Comparison of ENCODE assay signal across 8 mouse cellular contexts in genomic region chr4:54947056-54947990, GRCm38 (mm10). TPM values are rescaled to one million over a fixed set of nuclear protein-coding genes. Genes with fewer than 3 reads are reported as not detected.
DNase-seq lines count a peak whose midpoint lies in the region; ATAC-seq and TF ChIP-seq lines count a peak whose summit lies in the region.

No protein-coding gene starts in this region.

- no peak overlapping the region; the same call in 1 of the 2 replicates for H3K9ac ChIP-seq in lung, postnatal 0 days (replicated peaks; ENCODE audit: low read depth)

- H3K4me1 ChIP-seq in lung, postnatal 0 days (ENCODE audit: insufficient read depth, low read depth, low read length) = peaks cover 9% of the 10 kb centered on the region; the same call in 1 of the 2 replicates
- 0 out of 2 replicates have a peak, but pooled peaks cover 2% of the 10 kb centered on the region for H3K4me1 ChIP-seq in small intestine, adult 2 months (ENCODE audit: control insufficient read depth, insufficient read depth, insufficient read length, low read length)

- peak; percentile 50 for DNase-seq in right cerebral cortex, adult 18-20 months
- DNase-seq in right cerebral cortex, postnatal 14 days = no peak
- peak; percentile 12 for DNase-seq in cerebellum, adult 8-10 months
- DNase-seq in kidney, adult 9 months = peak; percentile 48
- peak; percentile 57 for DNase-seq in lung, postnatal 0 days (ENCODE audit: low spot score)

- no peak for TF ChIP-seq POLR2A in small intestine, adult 2 months (IDR thresholded peaks at IDR 0.05; ENCODE audit: low read depth, low read length)

- peak overlapping the region; percentile 96 for H3K4me2 ChIP-seq in lung, postnatal 0 days (replicated peaks; ENCODE audit: low read depth, low read length)

- WGBS in lung, postnatal 0 days = 1% methylated on average over 29 of the region's 35 CpGs
- WGBS in small intestine, adult 2 months = under 1% methylated on average over 35 of the region's 35 CpGs

- H3K27me3 ChIP-seq in lung, postnatal 0 days (replicated peaks; ENCODE audit: insufficient read depth, low read length) = 0 out of 2 replicates have a peak, but pooled peaks cover 4% of the 10 kb centered on the region
- H3K27me3 ChIP-seq in small intestine, adult 2 months (ENCODE audit: control insufficient read depth, insufficient read depth, low read length) = no peaks in the 10 kb centered on the region

- peak; percentile 36 for TF ChIP-seq CTCF in lung, postnatal 0 days (IDR thresholded peaks at IDR 0.05)
- TF ChIP-seq CTCF in small intestine, adult 2 months (IDR thresholded peaks at IDR 0.05; ENCODE audit: extremely low read depth, insufficient read length, insufficient replicate concordance, low read depth, low read length) = peak; percentile 14; the same call in 1 of the 2 replicates

- peak overlapping the region; percentile 50 for H3K4me3 ChIP-seq in lung, postnatal 0 days (ENCODE audit: low read depth, low read length)
- peak overlapping the region; percentile 89 for H3K4me3 ChIP-seq in small intestine, adult 2 months (ENCODE audit: low read depth, low read length)

- TF ChIP-seq EP300 in lung, postnatal 0 days (IDR thresholded peaks at IDR 0.05) = no peak

- H3K9me3 ChIP-seq in lung, postnatal 0 days (ENCODE audit: low read length) = no peaks in the 10 kb centered on the region

- ATAC-seq in frontal cortex, adult (ENCODE audit: low TSS enrichment) = peak; percentile 56
- no peak for ATAC-seq in lung, postnatal 0 days
- no peak for ATAC-seq in granulocyte monocyte progenitor cell, adult 5-6 weeks (replicated peaks; ENCODE audit: poor library complexity, severe bottlenecking)

- peak overlapping the region; percentile 89 for H3K27ac ChIP-seq in lung, postnatal 0 days (ENCODE audit: low read length)
- H3K27ac ChIP-seq in small intestine, adult 2 months (ENCODE audit: insufficient read depth, low read depth, low read length) = peak overlapping the region; percentile 50

- no peaks in the 10 kb centered on the region for H3K36me3 ChIP-seq in lung, postnatal 0 days (ENCODE audit: insufficient read depth, low read length)
- H3K36me3 ChIP-seq in small intestine, adult 2 months (ENCODE audit: control insufficient read depth, insufficient read depth, low read length) = no peaks in the 10 kb centered on the region

RNA-seq across cellular contexts. Expression of gene Zfp462, which starts 2.5 kb away (rescaled TPM):
- 1.5 and 1.8 TPM in 2 replicates for polyA plus RNA-seq in lung, postnatal 0 days (2015; fragmentation: Nextera tagmentation; extraction: Ambion mirVana)
- 1.1 and 2.3 TPM in 2 replicates for polyA plus RNA-seq in small intestine, adult 2 months (2012; rRNA removed)
- total RNA-seq in granulocyte monocyte progenitor cell, adult 5-6 weeks (2014; fragmentation: Nextera tagmentation) = 0.06 TPM in 1 of 2 replicates, not detected in the other
- total RNA-seq in granulocyte monocyte progenitor cell, adult 5-6 weeks (2017) = 0.05 and 0.22 TPM in 2 replicates
